Mouse (Mus musculus) CH12.LX (cell line): Measurements from ENCODE around the gene Lmod3.

Source experiments
- CTCF ChIP-seq, 2 experiments: IDR thresholded peaks in 1 of 2; conservative IDR thresholded peaks in 1 of 2; 2 replicates each; pipeline ENCODE4 v1.5.1; 2011 to 2012; ENCODE audit warnings: low read depth in 2 of 2, low read length in 2 of 2, improper control_type of control experiment in 1 of 2, inconsistent platforms in 1 of 2, mild to moderate bottlenecking in 1 of 2, moderate library complexity in 1 of 2
- GABPA ChIP-seq: IDR thresholded peaks from 2 replicates; pipeline ENCODE4 v1.6.1; 2012; ENCODE audit warnings: low read depth, low read length, improper control_type of control experiment, inconsistent platforms; ENCODE audit not compliant: insufficient replicate concordance
- HCFC1 ChIP-seq: IDR thresholded peaks from 2 replicates; pipeline ENCODE4 v1.6.1; 2012; ENCODE audit warnings: low read depth, mild to moderate bottlenecking, inconsistent platforms, low read length, improper control_type of control experiment
- MAX ChIP-seq: IDR thresholded peaks from 2 replicates; pipeline ENCODE4 v1.6.1; 2011; ENCODE audit warnings: low read length, improper control_type of control experiment
- MAZ ChIP-seq: IDR thresholded peaks from 2 replicates; pipeline ENCODE4 v1.6.1; 2012; ENCODE audit warnings: low read depth, mild to moderate bottlenecking, inconsistent platforms, low read length, improper control_type of control experiment, moderate library complexity
- MEF2A ChIP-seq: IDR thresholded peaks from 2 replicates; pipeline ENCODE4 v1.6.1; 2014; ENCODE audit warnings: low read depth, mild to moderate bottlenecking, inconsistent platforms, low read length, improper control_type of control experiment, borderline replicate concordance
- NRF1 ChIP-seq: IDR thresholded peaks from 2 replicates; pipeline ENCODE4 v1.6.1; 2014; ENCODE audit warnings: low read depth, mild to moderate bottlenecking, inconsistent platforms, low read length, improper control_type of control experiment, moderate library complexity
- POLR2A ChIP-seq: IDR thresholded peaks from 2 replicates; pipeline ENCODE4 v1.6.1; 2011; ENCODE audit warnings: low read depth, mild to moderate bottlenecking, improper control_type of control experiment, low read length
- RAD21 ChIP-seq: IDR thresholded peaks from 2 replicates; pipeline ENCODE4 v1.6.1; 2011; ENCODE audit warnings: low read depth, mild to moderate bottlenecking, low read length, improper control_type of control experiment, moderate library complexity

- TF ChIP-seq HCFC1, result no peak
- TF ChIP-seq RAD21, result no peak
- TF ChIP-seq POLR2A, result no peak
- TF ChIP-seq CTCF (conservative IDR thresholded peaks at IDR 0.05 in 1 of 2, IDR thresholded peaks at IDR 0.05 in 1 of 2; ENCODE audit: low read depth in 2 of 2, low read length in 2 of 2), result no peak
- peak; percentile 91 for TF ChIP-seq MEF2A
- TF ChIP-seq MAZ, result peak; percentile 46; the same call in 1 of the 2 replicates
- TF ChIP-seq NRF1, result no peak
- no peak for TF ChIP-seq GABPA
- TF ChIP-seq MAX, result no peak
Observed at GRCm38 (mm10) chr6:97222931-97223467, 29.6 kb downstream of the Lmod3 start.
